Mouse (Mus musculus) bone marrow macrophage, adult 2 months (primary cell): ENCODE data around the gene Rcl1.

Source experiments
- CTCF ChIP-seq: IDR thresholded peaks from 2 replicates; pipeline ENCODE4 v1.5.1; 2012; ENCODE audit warnings: low read depth, mild to moderate bottlenecking, low read length, moderate library complexity
- POLR2A ChIP-seq: IDR thresholded peaks from 2 replicates; pipeline ENCODE4 v1.6.1; 2012; ENCODE audit warnings: mild to moderate bottlenecking, low read depth, low read length, borderline replicate concordance

GRCm38 (mm10) chr19:29063577-29064363 lies 37.4 kb upstream of the Rcl1 start:
- TF ChIP-seq CTCF (peak; percentile 94), POLR2A (no peak)
